Mouse (Mus musculus): ENCODE measurements around the gene Anapc11.
A peak's percentile ranks its signal among the peaks of the same experiment; 100 is the strongest.

GRCm38 (mm10) chr11:120578024-120578693 lies 20.1 kb upstream of the Anapc11 start:
- TF ChIP-seq CTCF (conservative IDR thresholded peaks at IDR 0.05 in 1 of 2, IDR thresholded peaks at IDR 0.05 in 1 of 2; ENCODE audit: low read depth in 2 of 2, low read length in 2 of 2) (no peak), CHD2 (IDR thresholded peaks at IDR 0.05; ENCODE audit: low read length) (no peak), MAX (IDR thresholded peaks at IDR 0.05; ENCODE audit: low read length) (no peak), POLR2A (IDR thresholded peaks at IDR 0.05; ENCODE audit: low read depth, low read length) (0 out of 2 replicates have a peak, but pooled peaks have one; percentile 12), ZKSCAN1 (IDR thresholded peaks at IDR 0.05; ENCODE audit: borderline replicate concordance, low read depth, low read length) (no peak), HCFC1 (IDR thresholded peaks at IDR 0.05; ENCODE audit: low read depth, low read length) (no peak), ETS1 (conservative IDR thresholded peaks at IDR 0.05; ENCODE audit: low read depth, low read length) (no peak), MAFK (IDR thresholded peaks at IDR 0.05; ENCODE audit: insufficient replicate concordance, low read length) (no peak), POLR2AphosphoS2 (IDR thresholded peaks at IDR 0.05; ENCODE audit: low read depth, low read length) (no peak), NELFE (IDR thresholded peaks at IDR 0.05; ENCODE audit: low read depth, low read length) (no peak), SMC3 (IDR thresholded peaks at IDR 0.05; ENCODE audit: low read depth, low read length) (no peak)

All from CH12.LX (cell line).